Mouse (Mus musculus): ENCODE data around the gene Ankrd40. TPM values are rescaled to one million over a fixed set of nuclear protein-coding genes. Genes with fewer than 3 reads are reported as not detected.

Gene Ankrd40
- polyA plus RNA-seq (2012; rRNA removed): 41.6 and 73.2 TPM in 2 replicates

GRCm38 (mm10) chr11:94327693-94328643 is at the start of gene Ankrd40:
Gene Ankrd40, plus strand, starts transcription at chr11:94328001.
- peak within 1 kb of the TSS; percentile 79 for H3K27ac ChIP-seq (ENCODE audit: insufficient read depth, low read depth, low read length)
- no peaks in the 10 kb centered on the region for H3K27me3 ChIP-seq (ENCODE audit: control insufficient read depth, insufficient read depth, low read length)
- peak within 1 kb of the TSS; percentile 73 for H3K4me3 ChIP-seq (ENCODE audit: low read depth, low read length)
- no peak for TF ChIP-seq CTCF (IDR thresholded peaks at IDR 0.05; ENCODE audit: extremely low read depth, insufficient read length, insufficient replicate concordance, low read depth, low read length)
- TF ChIP-seq POLR2A (IDR thresholded peaks at IDR 0.05; ENCODE audit: low read depth, low read length): peak; percentile 77
- H3K4me1 ChIP-seq (ENCODE audit: control insufficient read depth, insufficient read depth, insufficient read length, low read length): peaks cover 12% of the 10 kb centered on the region; the same call in 1 of the 2 replicates
- WGBS: 1% methylated on average over 64 of the region's 78 CpGs
- H3K36me3 ChIP-seq (ENCODE audit: control insufficient read depth, insufficient read depth, low read length): peaks cover 1% of the 10 kb centered on the region; the same call in 1 of the 2 replicates

- Histone ChIP-seq H3K27ac (ENCODE audit: insufficient read depth, low read depth, low read length) (peak within 1 kb of the TSS; percentile 96), H3K27me3 (ENCODE audit: control insufficient read depth, insufficient read depth, low read length) (no peaks in the 10 kb centered on the region), H3K4me1 (ENCODE audit: control insufficient read depth, insufficient read depth, insufficient read length, low read length) (peaks cover 20% of the 10 kb centered on the region; the same call in 1 of the 2 replicates), H3K36me3 (ENCODE audit: control insufficient read depth, insufficient read depth, low read length) (peaks cover 22% of the 10 kb centered on the region), H3K4me3 (ENCODE audit: low read depth, low read length) (peak within 1 kb of the TSS; percentile 48)
- WGBS: 20% methylated on average over 11 of the region's 11 CpGs
- no peak for TF ChIP-seq CTCF (IDR thresholded peaks at IDR 0.05; ENCODE audit: extremely low read depth, insufficient read length, insufficient replicate concordance, low read depth, low read length)
- no peak; the same call in 1 of the 2 replicates for TF ChIP-seq POLR2A (IDR thresholded peaks at IDR 0.05; ENCODE audit: low read depth, low read length)
Observed at GRCm38 (mm10) chr11:94281199-94282181, 46.3 kb upstream of the Ankrd40 start, which contains the start of gene Gm21885. Gene Gm21885, plus strand, starts transcription at chr11:94281873.

- Histone ChIP-seq H3K4me1 (ENCODE audit: control insufficient read depth, insufficient read depth, insufficient read length, low read length) (peaks cover 17% of the 10 kb centered on the region; the same call in 1 of the 2 replicates), H3K36me3 (ENCODE audit: control insufficient read depth, insufficient read depth, low read length) (peaks cover 28% of the 10 kb centered on the region), H3K4me3 (ENCODE audit: low read depth, low read length) (peak overlapping the region; percentile 48), H3K27ac (ENCODE audit: insufficient read depth, low read depth, low read length) (peak overlapping the region; percentile 96), H3K27me3 (ENCODE audit: control insufficient read depth, insufficient read depth, low read length) (no peaks in the 10 kb centered on the region)
- TF ChIP-seq POLR2A (IDR thresholded peaks at IDR 0.05; ENCODE audit: low read depth, low read length) (no peak), CTCF (IDR thresholded peaks at IDR 0.05; ENCODE audit: extremely low read depth, insufficient read length, insufficient replicate concordance, low read depth, low read length) (no peak)
- WGBS: 26% methylated on average over 5 of the region's 5 CpGs
Observed at GRCm38 (mm10) chr11:94282291-94282690, 45.5 kb upstream of the Ankrd40 start.

- Histone ChIP-seq H3K4me3 (ENCODE audit: low read depth, low read length) (peak overlapping the region; percentile 22), H3K4me1 (ENCODE audit: control insufficient read depth, insufficient read depth, insufficient read length, low read length) (peaks cover 17% of the 10 kb centered on the region; the same call in 1 of the 2 replicates), H3K36me3 (ENCODE audit: control insufficient read depth, insufficient read depth, low read length) (peaks cover 38% of the 10 kb centered on the region), H3K27ac (ENCODE audit: insufficient read depth, low read depth, low read length) (peak overlapping the region; percentile 72), H3K27me3 (ENCODE audit: control insufficient read depth, insufficient read depth, low read length) (no peaks in the 10 kb centered on the region)
- 63% methylated on average over 6 of the region's 6 CpGs for WGBS
- TF ChIP-seq CTCF (IDR thresholded peaks at IDR 0.05; ENCODE audit: extremely low read depth, insufficient read length, insufficient replicate concordance, low read depth, low read length) (no peak), POLR2A (IDR thresholded peaks at IDR 0.05; ENCODE audit: low read depth, low read length) (no peak)
Observed at GRCm38 (mm10) chr11:94283536-94284099, 44.2 kb upstream of the Ankrd40 start.

- 88% methylated on average over 11 of the region's 11 CpGs for WGBS
- TF ChIP-seq CTCF (IDR thresholded peaks at IDR 0.05; ENCODE audit: extremely low read depth, insufficient read length, insufficient replicate concordance, low read depth, low read length): no peak
- no peak for TF ChIP-seq POLR2A (IDR thresholded peaks at IDR 0.05; ENCODE audit: low read depth, low read length)
Observed at GRCm38 (mm10) chr11:94285886-94286574, 41.8 kb upstream of the Ankrd40 start.

GRCm38 (mm10) chr11:94287105-94287504 is 40.7 kb upstream of the Ankrd40 start:
- Histone ChIP-seq H3K27ac (ENCODE audit: insufficient read depth, low read depth, low read length) (no peak overlapping the region), H3K4me3 (ENCODE audit: low read depth, low read length) (no peak overlapping the region), H3K4me1 (ENCODE audit: control insufficient read depth, insufficient read depth, insufficient read length, low read length) (peaks cover 4% of the 10 kb centered on the region; the same call in 1 of the 2 replicates), H3K27me3 (ENCODE audit: control insufficient read depth, insufficient read depth, low read length) (no peaks in the 10 kb centered on the region), H3K36me3 (ENCODE audit: control insufficient read depth, insufficient read depth, low read length) (peaks cover 60% of the 10 kb centered on the region)
- WGBS: 91% methylated on average over 5 of the region's 5 CpGs
- no peak for TF ChIP-seq CTCF (IDR thresholded peaks at IDR 0.05; ENCODE audit: extremely low read depth, insufficient read length, insufficient replicate concordance, low read depth, low read length)
- no peak for TF ChIP-seq POLR2A (IDR thresholded peaks at IDR 0.05; ENCODE audit: low read depth, low read length)

More at GRCm38 (mm10) chr11:94285886-94286574, 41.8 kb upstream of the Ankrd40 start:
- H3K27me3 ChIP-seq (ENCODE audit: control insufficient read depth, insufficient read depth, low read length): no peaks in the 10 kb centered on the region
- H3K4me1 ChIP-seq (ENCODE audit: control insufficient read depth, insufficient read depth, insufficient read length, low read length): peaks cover 10% of the 10 kb centered on the region; the same call in 1 of the 2 replicates
- no peak overlapping the region for H3K4me3 ChIP-seq (ENCODE audit: low read depth, low read length)
- no peak overlapping the region for H3K27ac ChIP-seq (ENCODE audit: insufficient read depth, low read depth, low read length)
- H3K36me3 ChIP-seq (ENCODE audit: control insufficient read depth, insufficient read depth, low read length): peaks cover 55% of the 10 kb centered on the region

Measured in small intestine, adult 2 months (tissue).